Mouse (Mus musculus) cerebral cortex, adult 2 months (tissue): ENCODE results near the gene Cotl1.

Experiments
- WGBS: fragments of 180-500 bp; shearing (Covaris S2); methylation state at CpG from one replicate; pipeline ENCODE4 v1.1.7; 2018; 5-methylcytosine and 5-hydroxymethylcytosine counted together

Cotl1 gene

DNA sequence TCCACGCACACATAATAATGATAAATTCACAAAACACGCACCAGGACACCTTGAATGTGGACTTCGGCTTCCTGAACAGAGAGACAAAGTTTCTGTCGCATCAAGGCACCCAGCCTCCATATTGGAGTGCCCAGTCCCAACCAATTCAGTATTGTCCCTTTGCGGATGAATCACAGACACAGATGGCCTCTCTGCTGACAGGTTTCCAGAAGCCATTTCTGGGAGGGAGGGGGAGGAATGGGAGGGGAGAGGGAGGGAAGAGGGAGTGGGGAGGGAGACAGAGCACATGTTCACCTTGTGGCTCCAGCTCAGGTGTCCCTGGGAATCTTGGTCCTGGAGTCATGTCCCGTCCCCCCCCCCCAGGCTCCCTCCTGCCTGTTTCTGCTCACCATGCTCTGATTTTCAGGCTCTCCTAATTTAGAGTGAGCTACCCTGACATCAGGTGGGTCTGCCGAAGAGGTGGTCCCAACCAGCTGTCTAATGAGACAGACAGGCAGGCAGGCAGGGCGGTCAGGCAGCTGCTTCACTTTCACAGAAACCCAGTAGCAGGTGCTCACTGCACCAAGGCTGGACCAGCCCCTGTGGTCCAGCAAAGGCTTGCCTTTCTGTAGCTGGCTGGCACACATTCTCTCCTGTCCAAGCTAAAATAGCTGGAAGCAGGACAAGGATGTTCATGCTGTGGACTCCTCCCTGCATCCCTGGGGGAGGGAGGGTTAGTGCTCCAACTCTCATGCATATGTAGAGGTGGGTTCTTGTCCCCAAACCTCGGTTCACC, 51.5 kb downstream of the Cotl1 start:
- 80% methylated on average over 9 of the region's 9 CpGs for WGBS

DNA sequence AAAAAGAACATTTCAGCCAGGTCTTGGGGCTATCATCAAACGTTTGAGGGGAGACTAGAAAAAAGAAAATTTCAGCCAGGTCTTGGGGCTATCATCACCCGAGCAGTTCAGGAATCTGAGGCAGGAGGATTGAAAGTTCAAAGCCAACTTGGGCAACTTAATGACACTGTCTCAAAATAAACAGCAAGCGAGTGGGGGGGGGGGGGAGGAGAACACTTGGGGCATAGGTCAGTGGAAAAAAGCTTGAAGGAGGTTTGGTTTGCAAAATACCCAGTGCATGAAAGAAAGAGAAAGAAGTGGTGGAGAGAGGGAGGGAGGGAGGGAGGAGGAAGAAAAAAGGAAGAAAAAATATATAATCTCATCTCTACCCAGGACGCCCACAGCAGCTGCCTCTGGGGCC, 53.0 kb downstream of the Cotl1 start:
- 84% methylated on average over 4 of the region's 4 CpGs for WGBS

DNA sequence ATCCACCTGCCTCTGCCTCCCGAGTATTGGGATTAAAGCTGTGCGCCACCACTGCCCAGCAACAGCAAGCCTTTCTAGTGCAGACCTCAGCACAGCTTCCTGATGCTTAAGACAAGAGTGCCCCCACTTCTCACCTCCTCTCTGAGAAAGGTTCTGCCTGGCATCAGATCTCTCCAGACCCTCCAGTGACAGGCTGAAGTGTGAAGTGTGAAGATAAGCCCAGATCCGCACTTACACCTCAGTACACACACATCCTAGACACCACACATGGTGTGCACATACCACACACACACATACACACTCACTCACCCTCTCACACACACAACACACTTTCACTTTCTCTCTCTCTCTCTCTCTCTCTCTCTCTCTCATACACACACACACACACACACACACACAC, 53.5 kb downstream of the Cotl1 start:
- WGBS = 84% methylated on average over 3 of the region's 3 CpGs

DNA sequence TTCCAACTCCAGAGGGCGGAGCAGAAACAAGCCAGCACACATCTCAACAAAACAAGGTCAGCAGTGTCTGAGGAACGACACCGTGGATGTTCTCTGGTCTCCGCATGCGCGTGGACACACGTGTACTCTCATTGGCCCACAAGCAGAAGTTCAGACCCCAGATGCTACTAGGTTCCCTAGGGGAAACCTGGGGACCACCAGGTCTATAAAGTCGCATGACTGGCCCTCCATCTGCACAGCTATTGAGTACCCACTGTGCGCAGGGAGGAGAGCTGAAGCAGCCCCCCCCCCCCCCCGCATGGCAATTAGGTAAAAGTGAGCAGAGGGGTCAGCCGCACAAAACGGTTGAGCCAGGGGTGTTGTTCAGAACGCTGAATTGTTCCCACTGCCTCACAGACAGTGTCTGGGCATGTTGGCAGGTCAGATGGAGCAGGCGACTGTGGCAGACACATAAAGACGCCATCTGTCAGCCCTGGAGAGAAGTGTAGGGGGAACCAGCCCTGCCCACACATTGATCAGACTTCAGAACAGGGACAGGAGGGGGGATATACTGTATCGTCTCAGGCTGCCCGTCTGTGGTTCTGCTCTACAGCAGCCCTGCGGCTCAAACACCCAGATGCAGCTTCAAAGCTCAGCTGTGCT, 54.5 kb downstream of the Cotl1 start:
- 44% methylated on average over 18 of the region's 18 CpGs for WGBS

DNA sequence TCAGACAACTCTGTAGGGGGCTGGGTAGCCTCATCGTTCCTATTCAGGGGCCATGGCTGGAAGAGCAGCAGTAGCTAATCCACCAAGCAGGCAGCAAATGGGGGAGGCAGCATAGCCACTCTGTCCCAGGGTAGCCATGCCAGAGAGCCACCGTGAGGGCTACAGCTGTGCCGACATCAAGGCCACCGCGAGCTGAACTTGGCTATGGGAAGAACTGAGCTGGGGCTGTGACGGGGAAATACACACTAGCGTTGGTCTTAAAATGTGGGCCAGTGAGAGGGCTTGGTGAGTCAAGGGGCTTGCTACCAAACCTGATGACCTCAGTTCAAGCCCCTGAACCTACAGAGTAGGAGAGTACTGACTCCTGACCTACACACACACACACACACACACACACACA, 55.7 kb downstream of the Cotl1 start:
- 78% methylated on average over 7 of the region's 7 CpGs for WGBS

DNA sequence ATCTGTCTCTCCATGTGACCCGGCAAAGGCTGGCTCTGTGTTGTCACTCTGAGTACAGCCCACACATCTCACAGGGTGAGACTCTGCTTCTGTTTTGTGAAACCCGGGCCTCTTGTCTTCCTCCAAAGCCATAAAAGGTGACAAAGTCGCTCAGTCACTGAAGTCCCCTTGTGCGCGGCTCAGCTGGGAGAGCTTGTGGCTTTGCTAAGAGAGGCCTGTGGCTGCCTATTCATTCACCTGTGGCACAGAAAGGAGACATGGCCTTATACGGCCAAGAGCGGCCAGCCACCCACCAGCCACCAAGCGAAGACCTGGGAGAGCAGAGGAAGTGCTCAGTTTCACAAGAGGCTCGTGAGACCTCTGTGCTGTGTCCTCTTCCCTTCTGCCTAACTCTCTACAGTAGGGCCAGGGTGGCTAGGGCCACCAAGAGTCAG, 56.2 kb downstream of the Cotl1 start:
- 71% methylated on average over 9 of the region's 9 CpGs for WGBS

DNA sequence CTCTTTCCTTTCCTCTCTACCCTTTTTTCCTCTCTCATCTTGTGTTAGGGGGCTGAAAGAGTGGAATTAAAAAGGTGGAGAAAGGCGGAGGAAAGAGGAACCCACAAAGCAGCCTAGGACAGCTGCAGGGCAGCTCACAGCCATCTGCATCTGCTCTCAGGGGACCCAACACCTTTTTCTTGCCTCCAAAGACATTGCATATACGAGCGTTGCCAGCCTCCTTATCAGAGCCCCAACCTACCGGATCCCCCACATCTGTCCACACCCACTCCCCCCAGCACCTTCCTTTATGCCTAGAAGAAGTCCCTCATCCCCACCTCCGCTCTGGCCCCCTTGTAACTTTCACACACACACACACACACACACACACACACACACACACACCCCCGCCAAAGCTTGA, 56.8 kb downstream of the Cotl1 start:
- 87% methylated on average over 6 of the region's 6 CpGs for WGBS

DNA sequence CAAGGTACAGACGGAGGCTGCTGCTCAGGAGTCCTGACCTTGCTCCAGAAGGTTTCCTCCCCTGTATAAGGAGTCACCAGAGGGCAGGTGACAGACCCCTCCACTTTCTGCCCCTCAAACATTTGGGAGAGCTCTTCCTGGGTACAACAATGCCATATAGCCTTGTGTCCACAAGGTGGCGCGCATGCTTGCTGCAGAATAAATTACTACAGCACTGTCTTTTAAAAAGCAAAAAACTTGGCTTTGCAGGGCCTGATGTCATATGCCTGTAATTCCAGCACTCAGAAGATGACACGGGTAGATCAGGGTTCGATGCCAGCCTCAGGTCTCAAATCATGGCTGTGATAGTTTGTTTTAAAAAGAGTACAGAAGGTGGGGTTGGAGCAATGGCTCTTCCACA, 57.6 kb downstream of the Cotl1 start:
- WGBS = 3% methylated on average over 5 of the region's 5 CpGs

DNA sequence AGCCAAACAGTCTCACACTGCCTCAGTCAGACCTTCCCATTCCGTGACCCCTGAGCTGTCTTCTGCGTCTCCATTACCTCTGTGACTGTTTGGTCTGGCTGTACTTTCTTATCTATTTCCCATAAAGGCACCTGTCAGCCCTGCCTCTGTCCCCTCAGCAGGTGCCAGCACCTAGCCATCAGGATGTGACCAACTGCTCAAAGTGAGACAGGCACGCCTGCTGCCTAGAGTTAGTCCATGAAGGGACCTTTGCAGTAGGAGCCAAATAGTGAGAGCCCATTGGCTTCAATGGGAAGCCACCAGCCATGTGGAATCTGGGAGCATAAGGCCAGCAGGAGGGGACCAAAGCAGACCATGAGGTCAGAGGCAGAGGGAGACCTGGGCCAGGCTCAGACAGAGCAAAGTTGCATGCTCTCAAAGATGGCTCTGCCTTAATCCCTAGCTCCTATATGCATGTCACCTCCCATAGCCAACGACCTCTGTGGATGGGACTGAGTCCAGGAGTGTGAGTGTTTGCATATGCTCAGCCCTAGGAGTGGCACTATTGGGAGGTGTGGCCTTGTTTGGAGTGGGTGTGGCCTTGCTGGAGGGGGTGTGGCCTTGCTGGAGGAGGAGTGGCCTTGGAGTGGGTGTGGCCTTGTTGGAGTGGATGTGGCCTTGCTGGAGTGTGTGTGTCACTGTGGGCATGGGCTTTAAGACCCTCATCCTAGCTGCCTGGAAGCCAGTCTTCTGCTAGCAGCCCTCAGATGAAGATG, 59.1 kb downstream of the Cotl1 start:
- 81% methylated on average over 4 of the region's 4 CpGs for WGBS

DNA sequence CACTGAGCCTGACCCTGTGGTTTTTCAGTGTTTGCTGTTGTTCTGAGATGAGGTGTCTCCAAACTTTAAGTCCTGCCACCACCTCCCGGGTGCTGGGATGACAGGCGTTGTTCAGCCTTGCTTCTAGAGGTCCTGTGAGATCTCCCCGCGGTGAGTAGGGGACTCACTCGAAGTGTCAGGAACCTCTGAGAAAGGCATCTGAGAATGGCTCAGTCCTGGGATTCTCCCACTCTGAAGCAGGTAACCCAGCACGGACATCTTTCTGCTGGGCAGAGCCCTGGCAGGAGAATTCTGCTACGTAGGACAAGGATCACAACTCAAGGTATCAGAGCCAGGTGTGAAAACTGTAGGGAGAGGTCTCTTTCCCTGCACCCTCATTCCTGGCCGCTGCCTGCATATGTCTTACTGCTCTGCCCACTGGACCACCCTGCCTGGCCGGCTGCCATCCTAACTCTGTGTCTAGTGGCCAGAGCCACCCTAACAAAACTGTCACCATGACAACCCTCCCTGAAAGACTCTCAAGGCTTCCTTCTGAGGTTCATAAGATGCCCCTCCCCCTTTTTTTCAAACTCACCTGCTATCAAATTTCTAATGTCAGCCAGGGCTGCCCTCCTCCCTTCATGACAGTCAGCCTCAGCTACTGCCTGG, 59.8 kb downstream of the Cotl1 start:
- WGBS = 85% methylated on average over 9 of the region's 9 CpGs

DNA sequence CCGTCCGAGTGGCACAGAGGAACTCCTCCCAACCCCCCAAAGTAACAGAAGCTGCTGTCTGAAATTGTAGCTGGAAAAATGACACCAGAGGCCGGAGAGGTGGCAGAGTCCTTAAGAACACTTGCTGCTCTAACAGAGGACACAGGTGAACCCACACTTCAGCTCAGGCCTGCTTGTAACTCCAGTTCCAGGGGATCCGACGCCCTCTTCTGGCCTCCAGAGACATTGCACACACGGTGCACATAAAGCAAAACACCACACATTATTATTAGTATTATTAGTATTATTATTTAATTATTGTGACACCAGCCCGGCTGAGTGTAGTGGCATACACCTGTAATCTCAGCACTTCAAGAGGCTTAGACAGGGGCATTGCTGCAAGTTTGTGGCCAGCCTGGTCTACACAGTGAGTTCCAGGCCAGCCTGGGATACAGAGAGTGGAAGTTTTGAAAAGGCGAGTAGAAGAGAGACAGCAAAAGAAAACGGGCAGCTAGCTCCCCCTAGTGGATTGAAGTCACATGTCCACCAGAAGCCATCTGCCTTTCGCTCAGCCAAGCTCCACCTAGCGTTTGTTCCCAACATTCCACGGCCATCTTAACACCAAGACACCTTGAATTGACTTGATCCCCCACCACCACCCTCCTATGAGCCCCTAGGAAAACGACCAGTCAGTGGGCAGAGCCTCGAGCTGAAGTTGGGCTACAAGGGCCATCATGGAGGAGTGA, 61.2 kb downstream of the Cotl1 start:
- WGBS = 24% methylated on average over 14 of the region's 14 CpGs

DNA sequence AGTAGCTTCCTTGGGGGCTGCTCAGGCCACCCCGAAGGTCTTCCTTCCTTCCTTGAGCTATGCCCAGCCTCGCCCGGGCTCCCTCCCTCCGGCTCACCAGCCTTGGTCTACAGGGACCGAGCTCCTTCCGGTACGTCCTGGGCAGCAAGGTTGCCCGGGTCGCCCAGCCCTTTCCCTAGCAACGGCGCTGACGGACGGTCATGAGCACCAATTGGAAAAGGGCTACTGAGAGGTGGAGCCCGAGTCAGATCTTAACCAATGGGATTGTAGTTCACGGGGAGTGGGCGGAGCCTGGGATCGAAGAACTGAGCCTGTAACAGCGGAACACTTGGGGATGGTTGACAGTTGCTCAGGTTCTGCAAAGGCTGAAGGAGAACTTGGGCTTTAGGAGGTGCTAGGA, 62.1 kb downstream of the Cotl1 start, which contains the start of gene Tldc1:
Gene Tldc1, minus strand, starts transcription at position 154 of the 400 bp plus-strand sequence.
- 0% methylated on average over 18 of the region's 18 CpGs for WGBS

DNA sequence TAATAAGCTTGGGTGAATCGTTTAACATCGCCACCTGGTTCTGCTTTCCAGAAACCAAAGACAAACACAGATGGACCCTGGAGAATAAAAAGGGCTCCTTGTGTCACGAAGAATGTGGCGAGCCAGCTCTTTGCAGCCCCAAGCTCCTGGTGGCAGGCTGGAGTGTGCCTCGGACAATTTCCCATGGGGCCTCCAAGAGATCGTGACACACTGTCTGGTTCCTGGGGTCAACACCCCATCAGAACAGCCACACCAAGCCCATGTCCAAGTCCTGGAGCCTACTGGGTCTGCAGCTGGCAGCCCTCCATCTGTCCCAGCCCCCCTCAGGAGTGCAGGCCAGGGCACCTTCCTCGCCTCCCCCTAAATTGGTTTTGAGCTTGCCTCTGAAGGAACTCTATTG, 62.6 kb downstream of the Cotl1 start:
- 6% methylated on average over 7 of the region's 7 CpGs for WGBS

DNA sequence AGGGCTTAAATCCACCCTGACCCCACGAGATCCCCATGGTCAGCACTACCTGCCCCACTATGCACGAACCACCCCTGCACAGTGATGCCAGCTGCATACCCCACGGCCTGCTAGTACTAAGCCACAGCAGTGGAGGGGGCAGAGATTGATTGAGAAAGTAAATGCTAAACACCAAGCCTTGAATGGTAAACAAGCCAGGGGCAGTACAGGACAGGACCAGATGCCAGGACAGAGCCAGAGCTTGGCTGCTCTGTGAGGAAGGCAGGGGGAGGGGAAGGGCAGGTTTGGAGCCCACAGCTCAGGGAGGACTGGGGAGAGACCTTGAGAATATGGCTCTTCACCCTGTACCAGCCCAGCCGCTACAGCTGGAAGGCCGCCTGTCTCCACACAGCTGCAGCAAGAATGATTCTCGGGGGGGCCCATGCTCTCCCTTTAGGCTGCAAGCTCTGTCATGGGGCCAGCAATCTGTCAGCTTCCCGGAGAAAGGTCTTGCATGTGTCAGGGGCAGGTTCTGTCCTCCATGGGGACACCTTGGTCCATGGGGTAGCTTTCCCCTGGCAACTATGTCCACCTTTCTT, 63.6 kb downstream of the Cotl1 start:
- WGBS = 67% methylated on average over 7 of the region's 7 CpGs

DNA sequence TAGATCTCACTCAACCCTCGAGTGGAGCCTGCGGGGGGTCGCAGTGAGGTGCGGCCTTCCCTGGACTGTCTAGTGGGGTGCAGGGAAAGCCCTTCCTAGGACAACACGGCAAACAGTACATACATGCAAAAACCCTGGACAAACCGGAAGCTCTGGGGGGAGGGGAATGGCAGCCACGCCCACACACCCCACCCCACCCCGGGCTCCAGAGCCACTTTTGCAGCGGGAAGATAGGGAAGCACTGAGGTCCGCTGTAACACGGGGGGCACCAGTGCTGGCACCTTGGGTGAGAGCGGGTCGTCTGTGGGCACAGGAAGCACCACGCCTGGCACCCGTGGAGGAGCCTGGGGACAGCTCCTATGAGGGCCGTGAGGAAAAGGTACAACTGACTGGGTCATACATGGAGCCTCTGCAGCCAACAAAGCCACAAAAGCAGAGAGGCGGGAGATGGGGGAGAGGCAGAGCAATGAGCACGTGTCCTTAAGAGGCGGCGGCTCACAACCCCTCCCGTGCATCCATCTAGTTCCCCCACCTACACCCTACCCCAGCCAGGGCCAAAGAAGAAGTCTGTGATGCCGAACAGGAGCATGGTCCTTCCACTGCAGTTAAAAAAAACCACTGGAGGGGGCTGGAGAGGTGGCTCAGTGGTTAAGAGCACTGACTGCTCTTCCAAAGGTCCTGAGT, 74.4 kb downstream of the Cotl1 start:
- WGBS = 82% methylated on average over 22 of the region's 22 CpGs

DNA sequence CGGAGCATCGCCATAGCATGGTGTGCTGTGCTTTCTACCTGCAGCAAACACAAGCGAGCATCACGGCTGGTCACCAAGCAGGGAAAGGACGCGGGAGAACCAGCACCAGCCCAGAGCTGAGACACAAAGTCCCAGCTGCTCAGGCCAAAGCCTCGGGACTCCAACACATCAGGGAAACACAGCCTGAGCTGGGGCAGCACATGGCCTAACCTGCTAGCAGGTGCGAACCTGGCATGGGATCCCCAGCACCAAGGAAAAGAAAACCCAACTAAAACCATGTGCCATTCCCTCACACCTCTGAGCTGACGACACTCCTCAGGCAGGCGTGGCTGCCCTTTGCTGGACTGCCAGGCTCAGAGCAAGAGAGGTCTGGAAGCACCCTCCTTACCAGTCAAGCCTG, 75.0 kb downstream of the Cotl1 start:
- WGBS = 93% methylated on average over 10 of the region's 10 CpGs

DNA sequence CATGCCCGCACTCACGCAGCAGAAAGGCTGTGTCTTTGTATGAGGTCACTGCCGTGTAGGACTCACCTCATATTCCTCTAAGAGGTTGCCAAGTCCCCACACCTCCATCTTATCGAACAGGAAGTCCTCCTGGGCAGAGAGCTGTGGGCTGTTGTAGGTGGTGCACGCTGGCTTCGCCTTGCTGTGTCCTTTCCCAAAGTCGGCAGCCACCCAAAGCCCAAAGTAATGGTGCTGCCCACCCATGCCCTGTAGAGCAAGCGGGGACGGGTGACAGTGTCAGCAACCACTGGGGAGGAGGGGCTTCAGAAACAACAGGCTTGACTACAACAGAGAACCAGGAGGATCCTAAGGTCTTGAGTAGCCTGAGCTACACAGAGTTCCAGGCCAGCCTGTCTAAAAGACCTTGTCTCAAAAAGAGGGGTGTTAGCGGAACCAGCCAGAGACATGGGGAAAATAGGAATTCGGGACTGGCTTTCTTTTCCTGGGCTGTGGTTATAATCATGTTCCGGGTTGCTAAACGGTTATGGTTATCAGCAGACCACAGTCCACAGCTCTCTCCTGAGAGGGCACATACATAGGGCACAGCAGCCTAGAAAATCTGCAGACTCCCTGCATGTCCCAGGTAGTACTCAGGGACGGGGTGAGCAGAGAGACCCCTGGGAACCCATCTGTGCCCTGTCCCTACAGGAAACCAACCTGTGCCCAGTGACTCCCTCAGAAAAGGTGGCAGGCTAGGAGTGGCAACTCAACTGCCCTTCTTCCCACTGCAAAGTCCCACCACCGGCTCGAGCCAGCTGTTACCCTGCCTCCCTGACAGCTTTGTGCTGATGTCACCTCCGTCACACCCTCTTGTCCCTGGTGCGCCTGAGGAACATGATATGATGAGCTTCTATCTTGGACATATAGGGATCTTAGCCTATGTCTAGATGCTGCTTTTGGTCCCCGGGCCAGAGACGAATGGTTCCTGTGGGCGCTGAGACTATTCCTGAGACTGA, 77.8 kb downstream of the Cotl1 start:
- WGBS = 86% methylated on average over 21 of the region's 21 CpGs

DNA sequence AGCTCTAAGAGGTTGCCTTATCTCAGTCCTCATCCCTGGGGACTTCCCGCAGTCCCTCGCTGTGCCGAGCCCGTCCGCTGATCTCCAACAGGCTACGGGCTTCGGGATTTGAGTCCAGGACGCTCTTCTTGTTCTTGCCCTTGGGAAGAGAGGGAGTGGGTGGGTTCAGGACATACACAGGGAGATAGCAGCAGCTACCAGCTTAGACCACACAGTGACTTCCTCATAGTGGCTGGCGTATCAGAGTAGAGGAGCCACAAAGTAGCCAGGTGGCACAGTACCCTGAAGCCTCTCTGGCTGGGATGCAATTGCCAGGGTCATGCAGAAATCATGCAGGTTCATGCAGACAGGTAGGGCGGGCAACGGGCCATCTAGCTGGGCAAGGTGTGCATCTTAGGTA, 78.7 kb downstream of the Cotl1 start:
- WGBS = 95% methylated on average over 11 of the region's 11 CpGs
